Mouse (Mus musculus) urinary bladder, postnatal 10 days (tissue): Measurements from ENCODE around the gene Bahd1.

ENCODE experiments used
- DNase-seq: peaks from one replicate; pipeline ENCODE4 v3.0.0; 2022; ENCODE audit warnings: low spot score

Bahd1 gene

DNA sequence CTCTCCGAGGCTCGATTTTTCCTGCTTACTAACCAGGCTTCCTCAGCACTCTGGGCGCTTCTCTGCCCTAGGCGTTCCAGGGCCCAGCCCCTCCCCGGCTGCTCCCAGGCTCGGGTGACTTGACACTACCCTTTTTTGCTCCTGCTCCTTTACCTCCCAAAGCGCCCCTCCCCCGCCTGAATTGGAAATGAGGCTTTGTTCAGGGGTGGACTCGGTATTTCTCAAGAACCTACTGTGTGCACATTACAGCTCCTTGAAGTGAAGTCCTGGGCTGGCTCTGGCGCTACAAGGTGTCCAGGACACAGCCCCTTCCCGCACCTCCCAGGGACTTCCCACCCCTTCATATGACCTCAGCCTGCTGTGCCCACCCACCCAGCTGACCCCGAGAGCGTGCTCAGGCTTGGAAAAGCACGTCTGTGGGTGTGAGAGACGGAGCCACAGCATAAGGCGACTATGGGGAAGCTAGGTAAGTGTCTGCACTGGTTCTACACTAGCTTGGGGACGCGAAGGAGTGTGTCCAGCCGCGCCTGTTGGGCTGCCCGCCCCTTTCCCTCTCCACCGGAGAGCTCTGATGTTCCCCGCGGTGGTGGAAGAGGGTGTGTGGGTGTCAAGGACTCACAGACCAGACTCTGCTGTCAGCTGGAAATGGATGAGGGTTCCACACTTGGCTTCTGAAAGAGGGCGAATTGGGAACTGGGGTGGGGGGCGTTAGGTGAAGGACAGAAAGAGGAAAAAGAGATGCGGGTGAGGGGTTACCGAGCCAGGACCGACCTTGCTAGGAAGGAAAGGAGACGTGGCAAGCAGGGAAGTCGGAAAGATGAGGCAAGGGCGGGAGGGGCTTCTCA, at the start of gene Bahd1:
TSS of gene Bahd1 (plus strand) at position 397 of the 845 bp plus-strand sequence.
- no peak for DNase-seq

DNA sequence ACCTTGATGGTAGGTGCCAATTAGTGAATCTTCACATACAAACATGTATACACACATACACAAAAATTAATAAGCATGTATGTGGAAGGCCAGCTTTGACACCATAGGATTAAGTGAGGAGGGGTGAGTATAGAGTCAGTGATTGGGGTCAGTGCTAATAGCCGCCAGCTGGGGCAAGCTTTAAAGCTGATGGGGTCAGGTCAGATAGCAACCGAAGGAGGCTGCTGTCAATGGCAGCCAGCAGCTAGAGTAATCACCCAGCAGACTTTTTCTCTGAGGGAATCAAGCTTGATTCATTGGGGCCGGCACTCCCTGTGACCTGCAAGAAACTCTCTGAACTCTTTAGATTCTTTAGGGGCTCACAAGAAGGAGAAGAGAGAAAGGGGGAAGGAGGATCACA, 48.4 kb upstream of the Bahd1 start:
- no peak for DNase-seq

DNA sequence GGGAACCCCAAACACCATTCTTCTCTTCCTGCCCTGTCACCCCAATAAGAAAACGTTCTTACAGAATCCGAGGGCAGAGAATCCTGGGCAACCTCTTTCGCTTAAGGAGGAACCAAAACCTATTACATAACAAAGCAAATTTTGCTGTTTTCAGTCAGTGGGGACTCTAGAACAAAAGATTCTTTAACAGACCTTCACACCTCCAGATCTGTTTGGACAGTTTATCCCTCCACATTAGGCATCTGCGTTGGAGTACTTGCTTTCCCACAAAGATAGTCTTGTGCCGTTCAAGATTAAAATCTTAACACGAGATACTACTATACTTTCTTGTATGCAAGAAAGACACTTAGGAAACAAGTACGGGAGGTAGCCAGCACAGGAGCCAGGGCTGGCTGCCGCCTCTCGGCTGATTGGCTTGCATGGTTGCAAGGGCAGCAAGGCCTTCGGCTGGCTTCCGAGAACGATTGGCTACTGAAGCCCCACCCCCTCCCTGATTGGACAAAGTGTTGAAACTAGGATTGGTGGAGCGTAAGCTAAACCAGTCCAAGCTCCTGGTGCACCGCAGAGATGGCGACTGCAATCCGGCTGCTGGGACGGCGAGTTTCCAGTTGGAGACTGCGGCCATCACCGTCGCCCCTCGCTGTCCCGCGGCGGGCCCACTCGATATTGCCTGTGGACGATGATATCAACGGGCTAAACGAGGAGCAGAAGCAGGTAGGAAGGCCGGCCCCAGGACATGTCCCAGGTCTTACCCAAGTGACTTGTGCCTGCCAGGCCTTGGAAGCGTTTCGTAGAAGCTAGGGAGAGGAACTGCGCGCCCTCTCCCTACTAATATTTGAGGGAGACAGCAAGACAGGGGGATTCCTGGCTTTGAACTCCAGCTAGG, 38.5 kb upstream of the Bahd1 start, which contains the start of gene Ivd:
TSS of gene Ivd (plus strand) at position 501 of the 886 bp plus-strand sequence.
- peak; percentile 42 for DNase-seq

DNA sequence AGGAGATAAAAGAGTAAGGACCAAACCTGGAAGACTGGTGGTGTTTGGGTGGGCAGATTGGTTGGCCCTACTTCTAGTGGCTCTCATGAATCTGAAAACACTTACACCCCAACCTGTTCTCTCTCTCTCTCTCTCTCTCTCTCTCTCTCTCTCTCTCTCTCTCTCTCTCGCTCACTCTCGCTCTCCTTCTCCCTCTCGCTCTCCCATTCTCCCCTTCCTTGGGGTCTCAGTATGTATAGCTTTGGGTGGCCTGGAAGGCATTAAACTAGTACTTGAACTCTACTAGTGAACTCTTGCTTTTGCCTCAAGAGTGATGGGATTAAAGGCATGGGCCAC, 37.9 kb upstream of the Bahd1 start:
- DNase-seq = no peak

GRCm38 (mm10) chr2:118870601-118871000, 29.6 kb upstream of the Bahd1 start:
- no peak for DNase-seq

DNA sequence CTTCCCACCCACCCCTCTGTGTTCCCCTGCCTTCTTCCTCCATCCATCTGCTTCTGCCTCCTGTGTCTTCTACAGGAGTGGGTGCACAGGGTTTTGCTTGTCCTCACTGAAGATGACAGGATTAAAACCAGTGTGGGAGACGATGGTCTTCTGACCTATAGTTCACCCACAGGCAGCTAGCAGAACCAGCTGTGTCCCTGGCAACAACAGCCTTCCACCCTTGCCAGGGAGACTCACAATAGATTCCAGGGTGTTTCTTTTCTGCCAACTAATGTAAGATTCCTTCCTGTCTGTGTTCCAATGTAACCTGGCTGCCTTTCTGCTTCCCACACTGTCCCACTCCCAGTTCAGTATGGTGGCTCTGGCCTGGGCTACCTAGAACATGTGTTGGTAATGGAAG, 29.1 kb upstream of the Bahd1 start:
- no peak for DNase-seq

GRCm38 (mm10) chr2:118873018-118873417, 27.2 kb upstream of the Bahd1 start:
- DNase-seq = no peak

GRCm38 (mm10) chr2:118873890-118874430, 26.2 kb upstream of the Bahd1 start:
- DNase-seq = no peak

GRCm38 (mm10) chr2:118875316-118875715, 24.9 kb upstream of the Bahd1 start:
- no peak for DNase-seq

- no peak for DNase-seq
These were observed 23.7 kb upstream of the Bahd1 start for GRCm38 (mm10) chr2:118876453-118876852.

- no peak for DNase-seq
These were observed 19.2 kb upstream of the Bahd1 start for GRCm38 (mm10) chr2:118881019-118881418.

DNA sequence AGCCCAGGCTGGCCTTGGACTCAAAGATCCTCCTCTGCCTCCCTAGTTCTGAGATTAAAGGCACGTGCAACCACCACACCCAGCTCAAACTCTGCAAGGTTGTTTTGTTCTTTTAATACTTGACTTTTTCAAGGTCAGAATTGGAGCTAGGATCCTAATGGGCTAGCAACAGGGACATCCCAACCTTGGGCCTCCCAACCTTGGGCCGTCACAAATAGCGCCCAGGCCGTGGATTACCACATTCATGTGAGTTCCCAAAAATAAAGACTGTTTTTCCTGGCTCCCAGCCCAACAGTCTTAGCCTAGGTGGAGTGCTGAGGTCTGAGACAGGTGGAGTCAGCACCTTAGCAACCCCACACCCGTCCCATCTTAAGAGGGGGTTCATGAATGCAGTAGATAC, 18.2 kb upstream of the Bahd1 start:
- DNase-seq = no peak

GRCm38 (mm10) chr2:118882840-118883679, 17.1 kb upstream of the Bahd1 start:
- peak; percentile 73 for DNase-seq

DNA sequence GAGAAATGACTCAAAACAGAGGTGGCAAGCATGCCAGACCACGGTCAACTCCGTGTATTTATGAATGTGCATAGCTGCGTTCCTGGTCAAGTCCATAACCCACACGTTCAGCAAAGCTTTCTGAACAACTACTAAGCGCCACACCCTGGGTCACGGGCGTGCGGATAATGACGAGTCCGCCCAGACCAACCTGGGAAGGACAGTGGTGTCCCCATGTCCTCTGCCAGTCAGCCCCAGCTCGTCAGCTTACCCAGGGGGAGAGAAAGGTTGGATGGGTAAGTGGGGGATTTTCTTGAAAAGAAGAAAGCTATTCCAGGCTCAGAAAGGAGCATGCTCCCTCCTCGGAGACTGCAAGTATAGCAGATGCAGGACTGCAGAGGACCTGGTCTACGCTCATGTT, 12.7 kb upstream of the Bahd1 start:
- DNase-seq = no peak

DNA sequence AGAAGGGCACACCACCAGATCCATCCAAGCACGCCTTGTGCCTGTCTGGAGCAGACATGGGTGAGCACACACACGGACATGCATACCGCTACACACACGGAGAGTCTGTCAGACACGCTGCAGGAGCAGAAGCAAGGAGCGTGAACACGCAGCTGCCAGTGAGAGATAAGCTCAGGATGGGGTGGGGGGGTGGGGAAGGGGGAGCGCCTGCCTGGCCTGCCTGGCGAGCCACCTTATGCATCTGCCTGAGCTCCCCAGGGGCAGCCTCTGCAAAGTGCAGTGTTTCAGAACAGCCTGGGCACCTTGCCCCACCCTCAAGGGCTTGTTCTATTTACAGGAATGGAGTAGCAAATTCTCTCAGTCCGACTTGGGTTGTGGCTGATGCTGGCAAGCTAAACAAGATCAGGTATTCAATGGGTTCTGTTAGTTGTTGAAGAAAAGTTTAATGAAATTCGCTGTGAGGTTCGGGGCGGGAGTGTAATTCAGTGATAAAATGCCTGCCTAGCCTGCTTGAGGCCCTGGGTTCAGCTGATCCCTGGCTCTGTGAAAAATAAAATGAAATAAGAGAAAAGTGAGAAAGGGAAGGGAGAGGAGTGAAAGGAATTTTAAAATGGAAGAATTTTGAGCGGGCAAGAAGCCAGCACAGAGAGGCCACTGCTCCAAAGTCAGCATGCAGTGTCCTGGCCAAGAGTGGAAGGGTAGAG, 12.2 kb upstream of the Bahd1 start:
- DNase-seq = no peak

GRCm38 (mm10) chr2:118891173-118891572, 9.0 kb upstream of the Bahd1 start:
- DNase-seq = no peak

GRCm38 (mm10) chr2:118895990-118896913, 3.9 kb upstream of the Bahd1 start:
- DNase-seq = no peak

GRCm38 (mm10) chr2:118896914-118897291, 3.3 kb upstream of the Bahd1 start:
- no peak for DNase-seq

DNA sequence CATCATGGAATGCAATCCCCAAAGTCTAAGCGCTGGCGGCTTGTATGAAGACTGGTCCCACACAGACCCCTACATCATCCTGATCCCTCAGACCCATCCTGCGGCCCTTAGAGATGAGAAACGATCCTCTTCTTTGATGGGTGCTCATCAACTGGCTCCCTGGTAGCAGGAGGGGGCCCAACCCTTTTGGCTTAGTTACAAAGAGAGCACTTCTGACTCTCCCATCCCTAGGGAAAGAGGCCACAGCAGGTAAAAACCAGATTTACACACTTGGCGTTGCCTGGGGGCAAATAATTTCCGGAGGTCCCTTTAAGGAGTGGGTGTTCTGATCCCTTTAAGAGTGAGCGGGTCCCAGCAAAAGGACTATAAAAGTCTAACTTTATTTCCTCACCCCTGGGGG, 2.8 kb upstream of the Bahd1 start:
- DNase-seq = no peak

GRCm38 (mm10) chr2:118897808-118898207, 2.4 kb upstream of the Bahd1 start:
- no peak for DNase-seq
